Mouse (Mus musculus) ES-E14 (cell line): ENCODE measurements around the gene Bcar3. TPM values are rescaled to one million over a fixed set of nuclear protein-coding genes. Genes with fewer than 3 reads are reported as not detected.

ENCODE experiments used
- DNase-seq: peaks from one replicate; pipeline ENCODE4 v3.0.0-alpha.2; 2013; ENCODE audit warnings: low read depth, low spot score
- H3K27ac ChIP-seq: 2 replicates; pipeline ENCODE4 v1.5.1; 2012; ENCODE audit warnings: low read depth, mild to moderate bottlenecking, low read length, moderate library complexity, mixed read lengths; ENCODE audit not compliant: poor library complexity, insufficient read depth, severe bottlenecking
- H3K36me3 ChIP-seq: 2 replicates; pipeline ENCODE4 v1.6.1; 2012; ENCODE audit warnings: mild to moderate bottlenecking, low read length, moderate library complexity, mixed read lengths; ENCODE audit not compliant: control insufficient read depth, poor library complexity, insufficient read depth, severe bottlenecking
- H3K4me1 ChIP-seq, 2 experiments: fragments of 150-350 bp in 1 of 2; sonication (generic) in 1 of 2; 2 replicates each; pipeline ENCODE4 v1.6.1; 2012; ENCODE audit warnings: low read length in 2 of 2, mild to moderate bottlenecking in 1 of 2, mixed read lengths in 1 of 2; ENCODE audit not compliant: control insufficient read depth in 2 of 2, insufficient read depth in 2 of 2, poor library complexity in 1 of 2
- H3K4me3 ChIP-seq, 2 experiments: fragments of 150-350 bp in 1 of 2; sonication (generic) in 1 of 2; 2 replicates each; pipeline ENCODE4 v1.5.1; 2012; ENCODE audit warnings: low read length in 2 of 2, low read depth in 1 of 2, mild to moderate bottlenecking in 1 of 2, mixed read lengths in 1 of 2; ENCODE audit not compliant: insufficient read depth in 1 of 2, poor library complexity in 1 of 2, severe bottlenecking in 1 of 2
- H3K9ac ChIP-seq: 2 replicates; pipeline ENCODE4 v1.6.1; 2012; ENCODE audit warnings: low read depth, mild to moderate bottlenecking, low read length, mixed read lengths; ENCODE audit not compliant: poor library complexity, insufficient read depth, severe bottlenecking
- H3K9me3 ChIP-seq: fragments of 150-350 bp; sonication (generic); 2 replicates; pipeline ENCODE4 v1.6.1; 2012; ENCODE audit warnings: low read depth, mild to moderate bottlenecking, low read length; ENCODE audit not compliant: control insufficient read depth, insufficient read depth
- CHD2 ChIP-seq: IDR thresholded peaks from 2 replicates; pipeline ENCODE4 v1.6.1; 2014; ENCODE audit warnings: mild to moderate bottlenecking, low read depth, low read length, inconsistent platforms
- HCFC1 ChIP-seq: IDR thresholded peaks from 2 replicates; pipeline ENCODE4 v1.6.1; 2012; ENCODE audit warnings: low read length, inconsistent platforms, borderline replicate concordance; ENCODE audit not compliant: insufficient read depth
- MAFK ChIP-seq: IDR thresholded peaks from 2 replicates; pipeline ENCODE4 v1.6.1; 2014; ENCODE audit warnings: mild to moderate bottlenecking, low read depth, low read length, inconsistent platforms; ENCODE audit not compliant: insufficient read depth
- ZC3H11A ChIP-seq: IDR thresholded peaks from 2 replicates; pipeline ENCODE4 v1.6.1; 2012; ENCODE audit warnings: low read depth, mild to moderate bottlenecking, inconsistent platforms, low read length, borderline replicate concordance
- ZNF384 ChIP-seq: IDR thresholded peaks from 2 replicates; pipeline ENCODE4 v1.6.1; 2012; ENCODE audit warnings: low read depth, low read length, inconsistent platforms
- in situ Hi-C, 2 experiments: fragments of 600-800 bp; cut with MboI; formaldehyde crosslinking; loops; one replicate each; pipeline ENCODE4 v1.15.1; 2025; ENCODE audit warnings: low sequenced_read_pairs in 2 of 2, inconsistent platforms in 1 of 2; ENCODE audit not compliant: unreplicated experiment in 2 of 2
- total RNA-seq: library from RNA; depleted of rRNA; stranded (reverse); fragments of 300-350 nt; gene quantifications from 2 replicates; pipeline ENCODE4 v1.2.3, GENCODE M21; 2012

Gene Bcar3
- total RNA-seq, 1 experiment, result 24.5 TPM

DNA sequence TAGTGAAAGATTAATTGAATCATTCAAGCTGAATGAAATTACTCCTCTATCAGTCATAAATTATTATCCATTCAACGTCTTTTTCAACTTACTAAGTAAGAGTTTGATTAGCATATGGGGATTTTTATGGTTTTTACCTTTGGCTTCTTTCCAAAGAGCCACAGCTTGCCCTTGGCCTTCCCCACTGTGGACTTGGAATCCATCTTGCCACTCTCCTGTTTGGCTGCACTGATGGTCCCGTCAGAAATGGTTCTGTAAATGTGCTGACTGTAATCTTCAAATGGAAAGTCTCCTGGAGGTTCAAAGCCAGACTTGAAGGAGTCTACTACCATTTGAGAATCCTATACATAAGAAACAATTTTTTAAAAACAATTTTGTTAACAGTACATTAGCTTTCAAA is 263.8 kb downstream of the Bcar3 start:
- no peak for DNase-seq
- no peaks in the 10 kb centered on the region for H3K4me1 ChIP-seq
- no peak overlapping the region for H3K27ac ChIP-seq
- TF ChIP-seq ZC3H11A (no peak), HCFC1 (no peak), MAFK (no peak), ZNF384 (no peak), CHD2 (no peak)
- in situ Hi-C loops, result no loop called here
- H3K9me3 ChIP-seq, result no peaks in the 10 kb centered on the region
- H3K9ac ChIP-seq, result no peak overlapping the region
- no peak overlapping the region for H3K4me3 ChIP-seq
- H3K36me3 ChIP-seq, result no peaks in the 10 kb centered on the region

DNA sequence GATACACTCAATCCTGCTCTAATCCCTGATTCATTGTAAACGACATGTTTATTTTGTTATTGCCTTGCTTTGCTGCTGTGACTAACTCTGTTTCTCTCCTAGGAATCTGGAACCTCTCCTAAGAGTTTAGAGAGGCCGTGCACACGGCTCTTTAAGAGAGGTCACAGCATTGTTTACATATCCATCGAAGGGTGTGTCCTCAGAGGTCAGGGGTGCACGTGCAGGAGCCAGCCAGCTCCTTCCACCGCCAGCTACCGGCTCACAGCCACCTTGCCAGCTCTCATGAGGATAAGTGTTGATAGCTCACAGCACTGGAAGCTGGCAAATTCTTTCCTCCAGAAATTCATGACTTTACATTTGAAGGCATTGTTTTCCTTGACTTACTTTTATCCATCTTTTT is 271.3 kb downstream of the Bcar3 start:
- Histone ChIP-seq H3K27ac (no peak overlapping the region), H3K9ac (no peak overlapping the region), H3K36me3 (peaks cover 4% of the 10 kb centered on the region), H3K4me3 (no peak overlapping the region), H3K9me3 (no peaks in the 10 kb centered on the region), H3K4me1 (peaks cover 1 to 4% of the 10 kb centered on the region in 2 experiments; a peak in 1 of 4 replicates)
- TF ChIP-seq ZNF384, result no peak
- TF ChIP-seq CHD2, result no peak
- no peak for TF ChIP-seq ZC3H11A
- no peak for TF ChIP-seq MAFK
- no peak for TF ChIP-seq HCFC1
- DNase-seq, result peak; percentile 36
- in situ Hi-C loops, result no loop called here

DNA sequence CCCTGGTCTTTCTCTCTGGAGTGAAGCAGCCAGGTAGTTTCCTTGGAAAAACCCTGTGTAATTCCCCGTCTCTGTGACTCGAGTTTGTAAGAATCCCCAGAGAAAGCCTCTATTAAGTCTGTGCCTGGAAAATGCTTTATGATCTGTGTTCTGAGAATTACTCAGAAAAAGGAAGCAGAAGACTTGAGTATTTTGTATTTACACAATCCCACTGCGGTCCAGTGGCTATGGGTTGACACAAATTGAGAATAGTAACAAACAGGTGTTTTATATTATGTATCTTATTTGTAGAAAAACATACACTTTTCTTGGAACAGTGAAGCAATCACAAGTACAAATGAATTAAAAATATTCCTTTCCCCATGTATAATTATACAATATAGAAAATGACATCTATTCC is 272.2 kb downstream of the Bcar3 start:
- H3K27ac ChIP-seq, result no peak overlapping the region
- peaks cover 1 to 4% of the 10 kb centered on the region in 2 experiments; a peak in 1 of 4 replicates for H3K4me1 ChIP-seq
- no peak overlapping the region for H3K9ac ChIP-seq
- in situ Hi-C loops, result no loop called here
- TF ChIP-seq ZC3H11A (no peak), CHD2 (no peak), MAFK (no peak), ZNF384 (no peak), HCFC1 (no peak)
- no peak overlapping the region for H3K4me3 ChIP-seq
- H3K36me3 ChIP-seq, result peaks cover 4% of the 10 kb centered on the region
- no peaks in the 10 kb centered on the region for H3K9me3 ChIP-seq
- no peak for DNase-seq

- DNase-seq, result no peak
- no peak overlapping the region for H3K4me3 ChIP-seq
- no peaks in the 10 kb centered on the region for H3K9me3 ChIP-seq
- no peak for TF ChIP-seq ZC3H11A
- no peak for TF ChIP-seq ZNF384
- TF ChIP-seq MAFK, result no peak
- no peak for TF ChIP-seq CHD2
- TF ChIP-seq HCFC1, result no peak
- no peak overlapping the region for H3K27ac ChIP-seq
- no peak overlapping the region for H3K9ac ChIP-seq
- H3K36me3 ChIP-seq, result peaks cover 4% of the 10 kb centered on the region
- peaks cover 1 to 4% of the 10 kb centered on the region in 2 experiments; a peak in 1 of 4 replicates for H3K4me1 ChIP-seq
- in situ Hi-C loops, result no loop called here
Measured at GRCm38 (mm10) chr3:122566549-122566948, 272.6 kb downstream of the Bcar3 start.
